Mouse (Mus musculus) left cerebral cortex, adult 11 months (tissue): ENCODE data around the gene Vac14.
A peak's percentile ranks its signal among the peaks of the same experiment; 100 is the strongest.
"Not testable (repeated sequence)": the region's sequence is repeated elsewhere in the genome, so short reads cannot be mapped to it uniquely, and the experiment has no call there.

Experiments used
- DNase-seq: peaks from one replicate; pipeline ENCODE4 v3.0.0; 2022; ENCODE audit warnings: low spot score

The Vac14 gene

DNA sequence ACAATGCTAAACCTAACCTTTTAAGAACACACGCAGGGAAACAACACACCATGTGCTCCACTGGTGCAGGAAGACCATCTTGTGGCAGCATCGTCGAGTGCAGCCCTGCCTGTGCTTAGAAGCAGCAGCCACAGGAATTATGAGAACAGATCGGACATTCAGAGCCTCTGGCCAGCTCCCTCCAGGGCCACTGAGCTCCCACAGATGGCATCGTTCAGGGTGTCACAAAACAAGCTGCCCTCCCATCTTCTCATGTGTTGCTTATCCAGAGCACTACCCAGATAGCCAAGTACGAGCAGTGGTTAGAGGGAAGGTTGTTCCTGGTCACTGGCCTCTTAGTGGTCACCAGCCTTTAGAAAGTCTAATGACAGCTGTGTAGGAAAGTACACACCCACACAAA is 30.9 kb downstream of the Vac14 start:
- no peak for DNase-seq

GRCm38 (mm10) chr8:110650838-110651237 is 32.5 kb downstream of the Vac14 start:
- no peak for DNase-seq

DNA sequence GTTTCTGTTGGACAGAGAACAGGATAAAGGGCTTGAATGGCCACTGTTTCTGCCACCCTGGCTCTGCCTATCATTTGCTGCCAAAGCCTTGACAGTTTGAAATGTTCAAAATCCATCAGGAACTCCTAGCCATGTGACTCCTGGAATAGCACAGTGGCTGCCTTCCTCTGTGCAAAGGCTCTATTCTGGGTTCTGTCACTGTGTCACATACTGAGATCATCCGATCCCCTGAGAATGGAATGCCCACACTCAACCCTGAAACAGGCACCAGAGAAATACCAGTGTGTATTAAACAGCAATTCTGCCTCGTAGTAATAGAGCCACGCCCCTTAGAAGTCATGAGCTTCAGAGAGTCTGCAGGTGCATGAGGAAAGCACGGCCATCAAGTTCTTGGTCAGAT is 33.5 kb downstream of the Vac14 start:
- no peak for DNase-seq

- no peak for DNase-seq
Observed at GRCm38 (mm10) chr8:110654075-110655060, 36.0 kb downstream of the Vac14 start.

GRCm38 (mm10) chr8:110655827-110656226 is 37.4 kb downstream of the Vac14 start:
- DNase-seq = no peak

DNA sequence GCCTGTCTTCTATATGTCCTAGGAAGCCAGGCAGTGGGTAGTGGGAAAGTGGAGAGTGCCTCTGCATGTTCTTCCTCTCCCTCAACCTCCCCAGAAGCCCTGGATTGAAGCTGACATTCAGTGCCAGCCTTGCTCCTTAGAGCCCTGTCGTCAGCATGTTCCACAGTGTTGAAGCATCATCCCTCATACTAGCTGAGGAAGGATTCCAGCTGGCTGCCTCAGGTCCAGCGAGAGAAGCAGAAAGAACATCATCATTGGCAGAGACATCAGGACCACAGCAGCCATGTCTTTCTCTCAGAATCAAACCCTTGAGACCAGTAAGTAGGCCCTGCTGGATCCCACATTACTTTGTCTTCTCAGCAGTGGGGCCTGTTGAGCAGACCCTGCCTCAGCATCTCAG is 39.3 kb downstream of the Vac14 start:
- DNase-seq = no peak

- DNase-seq = no peak
Observed at GRCm38 (mm10) chr8:110660121-110660520, 41.7 kb downstream of the Vac14 start.

DNA sequence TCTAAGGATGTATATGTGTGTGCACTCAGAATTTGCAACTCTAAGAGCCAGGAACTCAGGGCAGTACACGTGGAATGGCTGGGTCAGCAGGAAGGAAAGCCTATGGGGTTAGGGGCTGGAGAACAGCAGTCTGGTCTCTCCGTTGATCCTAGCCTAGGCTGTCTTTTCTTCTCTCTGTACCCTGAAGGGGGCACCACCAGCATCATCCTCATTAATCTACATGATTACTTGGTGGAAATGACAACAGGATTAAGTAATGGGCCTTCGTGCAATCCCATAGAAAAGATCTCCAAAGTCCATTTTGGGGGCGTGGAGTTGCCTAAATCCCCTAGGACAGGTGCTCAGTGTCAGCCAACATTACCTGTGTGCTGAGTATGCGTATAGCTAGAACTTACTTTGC is 44.2 kb downstream of the Vac14 start:
- DNase-seq = no peak

DNA sequence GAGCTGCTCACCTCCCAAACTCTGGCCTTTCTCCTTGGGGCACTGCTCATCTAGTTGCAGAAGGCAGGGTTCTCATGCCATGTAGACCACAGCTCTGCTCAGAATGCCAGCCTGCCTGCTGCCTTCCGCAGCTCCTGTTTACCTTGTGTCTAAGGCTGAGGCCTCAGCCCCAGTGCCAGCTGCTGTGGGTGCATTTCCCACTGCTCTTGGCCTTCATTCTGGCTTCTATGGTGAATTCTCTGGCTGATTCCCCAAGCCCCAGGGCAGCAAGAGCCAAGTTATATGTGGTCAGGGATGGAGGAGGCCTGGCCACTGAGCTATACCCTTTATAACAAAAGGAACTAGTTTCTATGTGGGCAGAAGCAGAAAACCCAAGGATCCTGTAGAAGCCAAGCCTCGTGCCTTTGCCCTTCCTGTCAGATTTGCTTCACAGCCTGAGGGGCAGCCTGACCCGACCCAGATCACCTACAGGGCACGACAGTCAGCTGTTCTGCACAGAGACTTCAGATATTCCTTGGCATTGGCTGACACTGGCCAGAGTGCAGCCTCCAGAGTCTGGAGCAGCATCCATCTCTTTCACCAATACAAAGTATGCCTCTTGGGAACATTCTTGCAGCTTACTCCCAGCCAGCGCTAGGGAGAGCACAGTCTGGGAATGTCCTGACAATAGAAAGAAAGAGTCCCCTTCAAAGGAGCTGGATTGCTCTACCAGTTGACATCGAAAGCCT is 44.8 kb downstream of the Vac14 start:
- DNase-seq = no peak

GRCm38 (mm10) chr8:110664202-110664896 is 46.0 kb downstream of the Vac14 start:
- DNase-seq = peak; percentile 59

- no peak for DNase-seq
Observed at GRCm38 (mm10) chr8:110665000-110665399, 46.6 kb downstream of the Vac14 start.

GRCm38 (mm10) chr8:110667590-110668177 is 49.3 kb downstream of the Vac14 start:
- DNase-seq = not testable (repeated sequence)

DNA sequence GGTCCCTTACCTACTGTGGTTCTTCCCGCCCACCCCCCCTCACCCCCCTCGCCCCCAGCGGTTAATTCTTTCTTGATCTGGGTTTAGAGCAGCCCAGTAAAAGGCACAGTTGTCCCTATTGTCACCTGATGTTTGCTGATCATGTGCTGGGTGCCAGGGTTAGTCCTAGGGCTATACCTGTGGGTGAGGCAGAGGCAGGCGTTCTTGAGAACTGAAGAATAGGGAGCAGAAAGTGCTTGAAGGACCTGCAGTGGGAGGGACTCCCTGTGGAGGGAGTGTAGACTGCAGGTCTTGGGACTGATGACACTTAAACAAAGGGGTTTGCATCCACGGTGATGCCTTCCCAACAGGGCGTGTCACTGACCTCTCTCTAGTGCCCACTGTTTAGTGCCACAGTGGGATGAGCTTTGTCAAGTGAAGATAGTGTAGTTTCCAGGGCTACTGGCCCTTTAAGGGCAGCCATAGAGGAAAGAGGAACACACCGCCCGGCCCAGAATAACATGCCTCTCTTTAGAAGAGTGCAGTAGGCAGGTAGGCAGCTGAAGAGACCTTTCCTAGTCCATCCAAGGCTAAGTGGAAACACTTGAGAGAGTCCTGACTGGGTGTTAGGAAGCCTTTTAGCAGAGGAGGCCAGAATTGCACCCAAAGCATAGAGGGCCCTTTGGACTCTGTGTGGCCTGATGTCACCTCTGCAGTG is 51.7 kb downstream of the Vac14 start:
- no peak for DNase-seq

DNA sequence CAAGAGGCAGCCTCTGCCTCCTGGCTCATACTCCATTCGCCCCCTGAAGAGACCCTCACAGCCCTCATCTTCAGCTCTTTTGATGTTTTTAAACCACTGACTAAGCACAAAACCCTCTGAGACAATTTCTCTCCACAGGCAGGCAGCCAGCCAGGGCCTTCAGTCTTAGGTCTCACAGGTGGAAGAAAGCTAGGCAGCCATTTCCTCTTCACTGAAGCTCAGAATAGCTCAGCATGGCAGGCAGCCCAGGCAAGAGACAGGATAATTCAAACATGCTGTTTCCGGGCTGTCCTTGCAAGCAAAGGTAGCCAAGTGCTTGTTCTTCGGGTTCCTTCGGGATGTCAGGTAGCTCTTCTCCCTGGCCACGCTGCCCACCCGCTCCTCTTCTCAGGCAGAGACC is 52.9 kb downstream of the Vac14 start:
- DNase-seq = no peak

- no peak for DNase-seq
Observed at GRCm38 (mm10) chr8:110672133-110672532, 53.7 kb downstream of the Vac14 start.

DNA sequence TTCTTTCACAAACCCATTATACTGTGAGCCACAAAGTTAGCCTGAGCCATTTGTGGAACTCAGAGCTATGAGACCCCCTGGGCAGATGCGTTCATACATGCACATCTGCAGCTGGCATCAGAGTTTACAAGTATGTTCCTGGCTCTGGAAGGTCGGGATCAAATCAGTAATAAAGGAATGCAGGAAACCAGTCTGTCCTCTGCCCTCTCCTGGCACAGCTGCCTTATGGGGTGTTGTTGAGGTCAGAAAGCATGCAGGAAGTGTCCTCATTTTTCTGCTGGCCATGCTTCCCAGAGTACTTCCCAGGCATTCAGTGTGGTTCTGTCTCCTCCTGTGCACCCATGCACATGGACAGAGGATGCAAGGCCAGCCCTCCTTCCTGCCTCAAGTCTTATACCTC is 54.8 kb downstream of the Vac14 start:
- no peak for DNase-seq

GRCm38 (mm10) chr8:110674589-110674988 is 56.2 kb downstream of the Vac14 start:
- DNase-seq = no peak

- DNase-seq = no peak
Observed at GRCm38 (mm10) chr8:110676702-110677101, 58.3 kb downstream of the Vac14 start.

GRCm38 (mm10) chr8:110677174-110677660 is 58.8 kb downstream of the Vac14 start:
- DNase-seq = no peak

DNA sequence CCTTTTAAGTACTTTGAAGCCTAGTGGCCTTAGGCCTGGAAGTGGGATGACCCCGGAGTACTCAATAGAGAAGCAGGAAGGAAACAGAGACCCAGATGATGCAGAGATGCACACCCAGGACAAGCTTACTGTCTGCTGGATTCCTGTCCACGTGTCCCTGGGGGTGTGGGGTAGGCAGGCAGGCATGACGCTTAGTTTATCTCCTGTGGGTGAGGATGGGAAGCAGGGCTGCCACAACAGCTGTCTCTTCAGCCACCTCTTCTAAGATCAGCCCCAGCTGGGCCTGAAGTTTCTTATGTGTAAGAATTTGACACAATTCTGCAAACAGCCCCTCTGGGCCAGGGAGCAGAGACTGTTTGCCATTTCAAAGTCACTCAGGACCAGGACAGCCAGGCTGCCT is 60.6 kb downstream of the Vac14 start:
- DNase-seq = no peak

- peak; percentile 51 for DNase-seq
Observed at GRCm38 (mm10) chr8:110687726-110688125, 69.3 kb downstream of the Vac14 start.
